Mouse (Mus musculus) olfactory bulb, adult 2 months (tissue): ENCODE measurements around the gene Churc1.

ENCODE experiments used
- CTCF ChIP-seq: fragments of 200-500 bp; IDR thresholded peaks from 2 replicates; pipeline ENCODE4 v1.5.1; 2012; ENCODE audit warnings: low read depth, mild to moderate bottlenecking, low read length, moderate library complexity; ENCODE audit not compliant: insufficient read depth
- POLR2A ChIP-seq: fragments of 200-500 bp; IDR thresholded peaks from 2 replicates; pipeline ENCODE4 v1.6.1; 2012; ENCODE audit warnings: mild to moderate bottlenecking, low read depth, low read length, moderate library complexity; ENCODE audit not compliant: insufficient read depth

- TF ChIP-seq CTCF: no peak
- no peak for TF ChIP-seq POLR2A
Measured at GRCm38 (mm10) chr12:76832704-76833103, 67.4 kb downstream of the Churc1 start.
